Comparison of ENCODE assay signal across 15 mouse cellular contexts in genomic region chr7:44978300-44978699, GRCm38 (mm10). TPM values are rescaled to one million over a fixed set of nuclear protein-coding genes. Genes with fewer than 3 reads are reported as not detected.
"Had no signal": no experiment of that assay in that cellular context is flagged by ENCODE, and none has a peak within 500 bp of the region (broad histone marks: within the 10 kb centered on the region; RNA-seq: fewer than 3 reads in every experiment).

No protein-coding gene starts in this region.

- H3K27me3 ChIP-seq: limb, embryonic 13.5 days; neural tube, embryonic 12.5 days had no signal

- H3K9ac ChIP-seq: limb, embryonic 13.5 days; neural tube, embryonic 12.5 days had no signal

- H3K4me2 ChIP-seq: limb, embryonic 13.5 days; neural tube, embryonic 12.5 days had no signal

- H3K9me3 ChIP-seq: limb, embryonic 13.5 days; neural tube, embryonic 12.5 days had no signal

- H3K4me3 ChIP-seq: limb, embryonic 13.5 days; neural tube, embryonic 12.5 days had no signal

- H3K27ac ChIP-seq: limb, embryonic 13.5 days; neural tube, embryonic 12.5 days had no signal

- DNase-seq: kidney, adult 11 months; kidney, adult 9 months; kidney, postnatal 14 days; layer of hippocampus, postnatal 36 days; lung, adult 18-20 months; midbrain, embryonic 14.5 days; thymus, adult 18-20 months; thymus, postnatal 14 days had no signal

RNA-seq across cellular contexts. Expression of gene Cpt1c, which starts 3.6 kb away (rescaled TPM):
- total RNA-seq: monocyte, adult 5-6 weeks; neutrophil, adult 5-6 weeks had no signal

RNA-seq across cellular contexts. Expression of gene Tsks, which starts 35.3 kb away (rescaled TPM):
- total RNA-seq: liver, adult 2 months; megakaryocyte progenitor cell, adult 5-6 weeks; monocyte, adult 5-6 weeks; neutrophil, adult 5-6 weeks had no signal
- polyA plus RNA-seq: large intestine, adult 2 months; midbrain, embryonic 14.5 days; neural tube, embryonic 12.5 days had no signal
